Mouse (Mus musculus) lung, embryonic 15.5 days (tissue): ENCODE data around the gene Arhgef17. TPM values are rescaled to one million over a fixed set of nuclear protein-coding genes. Genes with fewer than 3 reads are reported as not detected.

Experiments used
- ATAC-seq: fragments of 200-750 bp; cut with Nextera tagmentation; 2 replicates; pipeline ENCODE4 v1.8.0; 2017; ENCODE audit warnings: moderate number of reproducible peaks, borderline replicate concordance; ENCODE audit not compliant: low FRiP score, low TSS enrichment; ENCODE audit errors: extremely low read depth
- H3K27ac ChIP-seq: fragments of 300-500 bp; sonication (generic); 2 replicates; pipeline ENCODE4 v1.5.1; 2015; ENCODE audit warnings: moderate library complexity, mild to moderate bottlenecking, inconsistent platforms
- H3K27me3 ChIP-seq: fragments of 300-500 bp; sonication (generic); 2 replicates; pipeline ENCODE4 v1.6.1; 2015; ENCODE audit warnings: inconsistent platforms
- H3K36me3 ChIP-seq: fragments of 300-500 bp; sonication (generic); 2 replicates; pipeline ENCODE4 v1.6.1; 2015; ENCODE audit warnings: inconsistent platforms
- H3K4me1 ChIP-seq: fragments of 300-500 bp; sonication (generic); 2 replicates; pipeline ENCODE4 v1.6.1; 2015; ENCODE audit warnings: inconsistent platforms
- H3K4me2 ChIP-seq: fragments of 300-500 bp; sonication (generic); 2 replicates; pipeline ENCODE4 v1.6.1; 2015; ENCODE audit warnings: inconsistent platforms, mild to moderate bottlenecking, moderate library complexity
- H3K4me3 ChIP-seq: fragments of 300-500 bp; sonication (generic); 2 replicates; pipeline ENCODE4 v1.5.1; 2015; ENCODE audit warnings: mild to moderate bottlenecking, inconsistent platforms
- H3K9ac ChIP-seq: fragments of 300-500 bp; sonication (generic); 2 replicates; pipeline ENCODE4 v1.6.1; 2015; ENCODE audit warnings: inconsistent platforms
- H3K9me3 ChIP-seq: fragments of 300-500 bp; sonication (generic); 2 replicates; pipeline ENCODE4 v1.6.1; 2016; ENCODE audit warnings: inconsistent platforms
- WGBS: fragments of 180-500 bp; shearing (Covaris S2); methylation state at CpG from one replicate; pipeline ENCODE4 v1.1.7; 2015; 5-methylcytosine and 5-hydroxymethylcytosine counted together
- polyA plus RNA-seq: library from polyadenylated mRNA; unstranded; fragments of >200 nt; fragmentation: Nextera tagmentation; extraction: Ambion mirVana; gene quantifications from 2 replicates; pipeline ENCODE4 v1.2.1, GENCODE M21; 2015

The Arhgef17 gene
- polyA plus RNA-seq, 1 experiment from 2014 or later = 10.8 TPM

- no peaks in the 10 kb centered on the region for H3K27me3 ChIP-seq
- WGBS = 84% methylated on average over 6 of the region's 6 CpGs
- no peak overlapping the region for H3K9ac ChIP-seq
- H3K4me1 ChIP-seq = peaks cover 6% of the 10 kb centered on the region
- no peak overlapping the region for H3K4me3 ChIP-seq
- no peaks in the 10 kb centered on the region for H3K9me3 ChIP-seq
- no peak overlapping the region for H3K4me2 ChIP-seq
- H3K27ac ChIP-seq = no peak overlapping the region
- H3K36me3 ChIP-seq = peaks cover 9% of the 10 kb centered on the region
- ATAC-seq = no peak
Measured at GRCm38 (mm10) chr7:100841608-100842007, 90.3 kb downstream of the Arhgef17 start.

- H3K9ac ChIP-seq = no peak overlapping the region
- WGBS = 98% methylated on average over 1 of the region's 1 CpGs
- H3K4me2 ChIP-seq = no peak overlapping the region
- H3K4me1 ChIP-seq = peaks cover 6% of the 10 kb centered on the region
- no peak overlapping the region for H3K4me3 ChIP-seq
- H3K27ac ChIP-seq = no peak overlapping the region
- no peaks in the 10 kb centered on the region for H3K27me3 ChIP-seq
- H3K9me3 ChIP-seq = no peaks in the 10 kb centered on the region
- no peak for ATAC-seq
- H3K36me3 ChIP-seq = peaks cover 16% of the 10 kb centered on the region
Measured at GRCm38 (mm10) chr7:100840906-100841305, 91.0 kb downstream of the Arhgef17 start.

GRCm38 (mm10) chr7:100839632-100840402, 92.1 kb downstream of the Arhgef17 start:
- ATAC-seq = no peak

GRCm38 (mm10) chr7:100837701-100838100, 94.2 kb downstream of the Arhgef17 start:
- no peak overlapping the region for H3K27ac ChIP-seq
- 67% methylated on average over 1 of the region's 1 CpGs for WGBS
- H3K4me1 ChIP-seq = no peaks in the 10 kb centered on the region
- H3K36me3 ChIP-seq = peaks cover 35% of the 10 kb centered on the region
- H3K9me3 ChIP-seq = no peaks in the 10 kb centered on the region
- no peak overlapping the region for H3K9ac ChIP-seq
- H3K27me3 ChIP-seq = no peaks in the 10 kb centered on the region
- H3K4me3 ChIP-seq = no peak overlapping the region
- H3K4me2 ChIP-seq = no peak overlapping the region
- no peak for ATAC-seq

More at GRCm38 (mm10) chr7:100839632-100840402, 92.1 kb downstream of the Arhgef17 start:
- Histone ChIP-seq H3K9me3 (no peaks in the 10 kb centered on the region), H3K4me2 (no peak overlapping the region), H3K27me3 (no peaks in the 10 kb centered on the region), H3K4me1 (no peaks in the 10 kb centered on the region; the same call in 1 of the 2 replicates), H3K36me3 (peaks cover 24% of the 10 kb centered on the region), H3K27ac (no peak overlapping the region), H3K4me3 (no peak overlapping the region), H3K9ac (no peak overlapping the region)
- 69% methylated on average over 6 of the region's 6 CpGs for WGBS

- H3K27ac ChIP-seq = no peak overlapping the region
- 89% methylated on average over 10 of the region's 10 CpGs for WGBS
- no peak overlapping the region for H3K9ac ChIP-seq
- H3K4me1 ChIP-seq = no peaks in the 10 kb centered on the region
- no peaks in the 10 kb centered on the region for H3K27me3 ChIP-seq
- H3K4me2 ChIP-seq = no peak overlapping the region
- H3K4me3 ChIP-seq = no peak overlapping the region
- no peaks in the 10 kb centered on the region for H3K9me3 ChIP-seq
- H3K36me3 ChIP-seq = peaks cover 35% of the 10 kb centered on the region
- ATAC-seq = no peak
Measured at GRCm38 (mm10) chr7:100836657-100837056, 95.2 kb downstream of the Arhgef17 start.

- no peak overlapping the region for H3K4me2 ChIP-seq
- no peaks in the 10 kb centered on the region for H3K9me3 ChIP-seq
- WGBS = 88% methylated on average over 6 of the region's 6 CpGs
- H3K4me3 ChIP-seq = no peak overlapping the region
- no peak overlapping the region for H3K9ac ChIP-seq
- H3K4me1 ChIP-seq = no peaks in the 10 kb centered on the region
- H3K27me3 ChIP-seq = no peaks in the 10 kb centered on the region
- no peak for ATAC-seq
- H3K36me3 ChIP-seq = peaks cover 41% of the 10 kb centered on the region
- no peak overlapping the region for H3K27ac ChIP-seq
Measured at GRCm38 (mm10) chr7:100835711-100836110, 96.2 kb downstream of the Arhgef17 start.

- Histone ChIP-seq H3K9me3 (no peaks in the 10 kb centered on the region), H3K27me3 (no peaks in the 10 kb centered on the region), H3K4me3 (no peak overlapping the region), H3K4me1 (no peaks in the 10 kb centered on the region), H3K36me3 (peaks cover 41% of the 10 kb centered on the region), H3K9ac (no peak overlapping the region), H3K27ac (no peak overlapping the region), H3K4me2 (no peak overlapping the region)
- WGBS = 84% methylated on average over 7 of the region's 7 CpGs
- ATAC-seq = no peak
Measured at GRCm38 (mm10) chr7:100835168-100835567, 96.7 kb downstream of the Arhgef17 start.

- WGBS = 72% methylated on average over 1 of the region's 1 CpGs
- no peaks in the 10 kb centered on the region for H3K9me3 ChIP-seq
Measured at GRCm38 (mm10) chr7:100833859-100834258, 98.0 kb downstream of the Arhgef17 start.

GRCm38 (mm10) chr7:100828549-100828948, 103.4 kb downstream of the Arhgef17 start:
- H3K4me1 ChIP-seq = no peaks in the 10 kb centered on the region
- H3K4me3 ChIP-seq = no peak overlapping the region
- no peak overlapping the region for H3K9ac ChIP-seq
- ATAC-seq = no peak
- H3K9me3 ChIP-seq = no peaks in the 10 kb centered on the region
- H3K36me3 ChIP-seq = peaks cover 10% of the 10 kb centered on the region
- no peak overlapping the region for H3K4me2 ChIP-seq
- H3K27ac ChIP-seq = no peak overlapping the region
- no peaks in the 10 kb centered on the region for H3K27me3 ChIP-seq
- 87% methylated on average over 2 of the region's 2 CpGs for WGBS

More at GRCm38 (mm10) chr7:100833859-100834258, 98.0 kb downstream of the Arhgef17 start:
- Histone ChIP-seq H3K27ac (no peak overlapping the region), H3K27me3 (no peaks in the 10 kb centered on the region), H3K4me3 (no peak overlapping the region), H3K4me1 (no peaks in the 10 kb centered on the region), H3K9ac (no peak overlapping the region), H3K4me2 (no peak overlapping the region), H3K36me3 (peaks cover 41% of the 10 kb centered on the region)
- no peak for ATAC-seq

GRCm38 (mm10) chr7:100824661-100825060, 107.2 kb downstream of the Arhgef17 start:
- no peaks in the 10 kb centered on the region for H3K4me1 ChIP-seq
- H3K36me3 ChIP-seq = no peaks in the 10 kb centered on the region
- no peak overlapping the region for H3K9ac ChIP-seq
- H3K9me3 ChIP-seq = no peaks in the 10 kb centered on the region
- 92% methylated on average over 3 of the region's 3 CpGs for WGBS
- no peak overlapping the region for H3K27ac ChIP-seq
- no peaks in the 10 kb centered on the region for H3K27me3 ChIP-seq
- H3K4me2 ChIP-seq = no peak overlapping the region
- H3K4me3 ChIP-seq = no peak overlapping the region
- no peak for ATAC-seq
